Comparison of ENCODE assay signal across 13 mouse cellular contexts in the genomic region with DNA sequence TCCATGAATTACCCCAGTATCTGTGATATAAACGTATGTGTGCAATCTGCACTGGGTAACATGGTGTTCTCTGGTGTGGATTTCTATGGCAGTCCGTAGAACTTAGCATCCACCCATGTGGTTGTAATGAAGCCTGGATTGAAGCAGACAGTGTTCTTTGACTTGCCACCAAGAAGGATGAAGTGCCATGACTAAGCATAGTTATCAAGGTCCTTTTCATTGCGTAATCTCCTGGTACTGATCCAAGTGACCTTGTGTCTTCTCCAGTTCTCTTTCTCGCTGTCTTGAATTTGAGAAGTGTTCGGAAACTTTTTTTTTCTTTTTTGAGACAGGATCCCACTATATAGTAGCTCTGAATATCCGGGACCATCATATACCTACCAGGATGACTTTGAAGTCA. TPM values are rescaled to one million over a fixed set of nuclear protein-coding genes. Genes with fewer than 3 reads are reported as not detected.
DNase-seq lines count a peak whose midpoint lies in the region.
"Had no signal": no experiment of that assay in that cellular context is flagged by ENCODE, and none has a peak within 500 bp of the region (broad histone marks: within the 10 kb centered on the region; RNA-seq: fewer than 3 reads in every experiment).

No protein-coding gene starts in this region.

- DNase-seq in heart, adult 9 months (ENCODE audit: low spot score in 2 of 2): peak; percentile 21 to 23
- no peak for DNase-seq in heart, postnatal 4 days
- peak; percentile 27 for DNase-seq in lung, postnatal 14 days
- DNase-seq in lung, postnatal 4 days: no peak
- peak; percentile 74 for DNase-seq in adrenal gland, postnatal 10 days
- peak; percentile 95 for DNase-seq in skeletal muscle tissue, adult 2 months (ENCODE audit: low read depth, low spot score)
- no peak for DNase-seq in neural tube, embryonic 10.5 days (ENCODE audit: extremely low spot score, low spot score)
- DNase-seq: cerebellum, adult 8-10 months; gastrocnemius, postnatal 36 days; layer of hippocampus, adult 9-11 months; liver; thymus, adult 2 months had no signal

RNA-seq across cellular contexts. Expression of a gene that starts 20.1 kb away (rescaled TPM):
- total RNA-seq in heart, postnatal 4 days (2021): under 1 TPM; 0.71 to 0.92 TPM
- 1 to 10 TPM; 2.8 to 9.8 TPM for total RNA-seq in adrenal gland, postnatal 10 days (2021)
- total RNA-seq: left cerebral cortex, postnatal 10 days had no signal

RNA-seq across cellular contexts. Expression of a gene that starts 20.3 kb away (rescaled TPM):
- 1 to 10 TPM; 1.4 to 1.9 TPM for total RNA-seq in heart, postnatal 4 days (2021)
- 1 to 10 TPM; 2.0 to 2.8 TPM for total RNA-seq in adrenal gland, postnatal 10 days (2021)

Comparison
In these comparisons a context has a peak if more than half of its experiments do, and no peak if none do; other contexts are left out.
1. DNase-seq: peak in heart, adult 9 months (2 of 2), lung, postnatal 14 days (single experiment), adrenal gland, postnatal 10 days (single experiment) and skeletal muscle tissue, adult 2 months (single experiment); none in heart, postnatal 4 days (single experiment), lung, postnatal 4 days (0 of 2) and neural tube, embryonic 10.5 days (single experiment).